Mouse (Mus musculus) olfactory bulb, adult 2 months (tissue): Measurements from ENCODE around the gene Rere.

Source experiments
- CTCF ChIP-seq: fragments of 200-500 bp; IDR thresholded peaks from 2 replicates; pipeline ENCODE4 v1.5.1; 2012; ENCODE audit warnings: low read depth, mild to moderate bottlenecking, low read length, moderate library complexity; ENCODE audit not compliant: insufficient read depth
- POLR2A ChIP-seq: fragments of 200-500 bp; IDR thresholded peaks from 2 replicates; pipeline ENCODE4 v1.6.1; 2012; ENCODE audit warnings: mild to moderate bottlenecking, low read depth, low read length, moderate library complexity; ENCODE audit not compliant: insufficient read depth

DNA sequence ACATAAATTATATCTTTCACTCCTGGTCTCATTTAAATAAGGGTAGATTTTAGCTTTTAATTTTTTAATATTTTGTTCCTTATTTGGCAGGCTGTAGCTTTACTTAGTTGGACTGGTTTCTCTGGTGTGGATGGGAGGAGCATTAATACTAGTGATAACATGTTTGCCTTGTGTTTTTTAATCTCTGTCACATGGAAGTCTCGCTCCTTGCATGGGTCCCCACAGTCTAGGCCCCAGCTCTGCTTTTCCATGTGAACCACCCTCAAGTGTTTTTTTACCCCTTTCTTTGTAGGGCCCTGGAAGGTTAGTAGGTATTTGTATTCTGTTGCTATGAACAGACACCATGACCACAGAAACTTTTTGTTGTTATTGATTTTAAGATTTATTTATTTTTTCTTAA lies 238.6 kb downstream of the Rere start:
- TF ChIP-seq CTCF (no peak), POLR2A (no peak)
